In genomic region chr12:80790700-80791570, GRCm38 (mm10) we compare ENCODE assay signal across 8 mouse cellular contexts. TPM values are rescaled to one million over a fixed set of nuclear protein-coding genes. Genes with fewer than 3 reads are reported as not detected.
A peak's percentile ranks its signal among the peaks of the same experiment; 100 is the strongest.
DNase-seq lines count a peak whose midpoint lies in the region; ATAC-seq and TF ChIP-seq lines count a peak whose summit lies in the region.

No protein-coding gene starts in this region.

- H3K4me1 ChIP-seq in embryonic facial prominence, embryonic 10.5 days = peaks cover 22% of the 10 kb centered on the region
- H3K4me1 ChIP-seq in hindbrain, embryonic 15.5 days (replicated peaks) = peaks cover 23% of the 10 kb centered on the region
- H3K4me1 ChIP-seq in stomach, embryonic 16.5 days (ENCODE audit: control insufficient read depth, insufficient read depth, low read length) = peaks cover 18% of the 10 kb centered on the region

- H3K36me3 ChIP-seq in embryonic facial prominence, embryonic 10.5 days (replicated peaks) = 0 out of 2 replicates have a peak, but pooled peaks cover 8% of the 10 kb centered on the region
- no peaks in the 10 kb centered on the region for H3K36me3 ChIP-seq in hindbrain, embryonic 15.5 days
- no peaks in the 10 kb centered on the region for H3K36me3 ChIP-seq in stomach, embryonic 16.5 days (ENCODE audit: control insufficient read depth, insufficient read depth, low read length)

- 1% methylated on average over 80 of the region's 80 CpGs for WGBS in embryonic facial prominence, embryonic 10.5 days
- under 1% methylated on average over 73 of the region's 80 CpGs for WGBS in hindbrain, embryonic 15.5 days
- under 1% methylated on average over 80 of the region's 80 CpGs for WGBS in stomach, embryonic 16.5 days

- no peak; the same call in 1 of the 2 replicates for TF ChIP-seq CTCF in left cerebral cortex, adult 2 months (IDR thresholded peaks at IDR 0.05)

- H3K4me2 ChIP-seq in hindbrain, embryonic 15.5 days = peak overlapping the region; percentile 83
- peak overlapping the region; percentile 81 for H3K4me2 ChIP-seq in stomach, embryonic 16.5 days (ENCODE audit: low read depth, low read length)

- no peak; the same call in 1 of the 2 replicates for ATAC-seq in hindbrain, embryonic 15.5 days (ENCODE audit: low FRiP score, low read depth)
- peak; percentile 72 for ATAC-seq in stomach, embryonic 16.5 days (ENCODE audit: insufficient read depth, low FRiP score)

- DNase-seq in left cerebral cortex, adult 2 months (ENCODE audit: extremely low spot score in 1 of 2, low spot score in 2 of 2) = no peak
- DNase-seq in left cerebral cortex, postnatal 4 days = no peak
- DNase-seq in embryonic facial prominence, embryonic 10.5 days (ENCODE audit: low spot score) = no peak
- DNase-seq in lung, postnatal 14 days = peak; percentile 46
- no peak for DNase-seq in layer of hippocampus, postnatal 10 days (ENCODE audit: low spot score in 2 of 2)
- DNase-seq in frontal cortex, postnatal 36 days (ENCODE audit: low spot score in 2 of 2) = no peak

- H3K4me3 ChIP-seq in left cerebral cortex, adult 2 months = peak overlapping the region; percentile 97
- peak overlapping the region; percentile 97 for H3K4me3 ChIP-seq in embryonic facial prominence, embryonic 10.5 days
- peak overlapping the region; percentile 97 for H3K4me3 ChIP-seq in hindbrain, embryonic 15.5 days
- H3K4me3 ChIP-seq in stomach, embryonic 16.5 days (replicated peaks; ENCODE audit: low read length) = peak overlapping the region; percentile 92

- no peaks in the 10 kb centered on the region for H3K9me3 ChIP-seq in embryonic facial prominence, embryonic 10.5 days
- no peaks in the 10 kb centered on the region for H3K9me3 ChIP-seq in hindbrain, embryonic 15.5 days
- no peaks in the 10 kb centered on the region for H3K9me3 ChIP-seq in stomach, embryonic 16.5 days (replicated peaks; ENCODE audit: control insufficient read depth, low read length)

- peak overlapping the region; percentile 98 for H3K9ac ChIP-seq in hindbrain, embryonic 15.5 days
- peak overlapping the region; percentile 96 for H3K9ac ChIP-seq in stomach, embryonic 16.5 days (ENCODE audit: low read length)

- intact Hi-C loops in left cerebral cortex, adult 2 months (cut with DNase I) = loop anchor here (2.0 to 5.0 kb wide), 2 partner anchors 36 to 86 kb away; no protein-coding TSS in a partner anchor
- intact Hi-C loops in left cerebral cortex, postnatal 4 days (cut with DNase I) = no loop called here

- H3K27ac ChIP-seq in left cerebral cortex, adult 2 months = peak overlapping the region; percentile 99
- H3K27ac ChIP-seq in embryonic facial prominence, embryonic 10.5 days (replicated peaks) = peak overlapping the region; percentile 95
- H3K27ac ChIP-seq in hindbrain, embryonic 15.5 days (replicated peaks) = peak overlapping the region; percentile 100
- peak overlapping the region; percentile 95 for H3K27ac ChIP-seq in stomach, embryonic 16.5 days (ENCODE audit: low read length)

- H3K27me3 ChIP-seq in embryonic facial prominence, embryonic 10.5 days (replicated peaks; ENCODE audit: low read depth, poor library complexity, severe bottlenecking) = 0 out of 2 replicates have a peak, but pooled peaks cover 7% of the 10 kb centered on the region
- no peaks in the 10 kb centered on the region for H3K27me3 ChIP-seq in hindbrain, embryonic 15.5 days
- H3K27me3 ChIP-seq in stomach, embryonic 16.5 days (ENCODE audit: control insufficient read depth, insufficient read depth, low read length) = no peaks in the 10 kb centered on the region

RNA-seq across cellular contexts. Expression of gene Susd6, which starts 0.6 kb away (rescaled TPM):
- 10 to 100 TPM; 37.0 TPM for total RNA-seq in left cerebral cortex, adult 2 months (2021)
- total RNA-seq in left cerebral cortex, postnatal 4 days (2021) = 10 to 100 TPM; 19.6 to 21.4 TPM
- polyA plus RNA-seq in embryonic facial prominence, embryonic 10.5 days (2016; fragmentation: Nextera tagmentation; extraction: Ambion mirVana) = 13.6 and 13.8 TPM in 2 replicates
- polyA plus RNA-seq in hindbrain, embryonic 15.5 days (2015; fragmentation: Nextera tagmentation; extraction: Ambion mirVana) = 12.6 and 13.1 TPM in 2 replicates
- polyA plus RNA-seq in stomach, embryonic 16.5 days (2015; fragmentation: Nextera tagmentation; extraction: Ambion mirVana) = 17.6 and 18.5 TPM in 2 replicates
- 10 to 100 TPM; 36.3 to 36.5 TPM for total RNA-seq in layer of hippocampus, postnatal 10 days (2021)

RNA-seq across cellular contexts. Expression of gene Ccdc177, which starts 30.4 kb away (rescaled TPM):
- 10 to 100 TPM; 11.6 to 15.3 TPM for total RNA-seq in left cerebral cortex, adult 2 months (2021)
- total RNA-seq in left cerebral cortex, postnatal 4 days (2021) = 10 to 100 TPM; 17.1 to 19.5 TPM
- 0.52 and 0.59 TPM in 2 replicates for polyA plus RNA-seq in embryonic facial prominence, embryonic 10.5 days (2016; fragmentation: Nextera tagmentation; extraction: Ambion mirVana)
- polyA plus RNA-seq in hindbrain, embryonic 15.5 days (2015; fragmentation: Nextera tagmentation; extraction: Ambion mirVana) = 4.0 and 4.4 TPM in 2 replicates
- 0.09 TPM in 1 of 2 replicates, not detected in the other for polyA plus RNA-seq in stomach, embryonic 16.5 days (2015; fragmentation: Nextera tagmentation; extraction: Ambion mirVana)
- 10 to 100 TPM; 18.1 to 19.0 TPM for total RNA-seq in layer of hippocampus, postnatal 10 days (2021)
